Mouse (Mus musculus): ENCODE results near the gene Tubd1. TPM values are rescaled to one million over a fixed set of nuclear protein-coding genes. Genes with fewer than 3 reads are reported as not detected.

The Tubd1 gene
- polyA plus RNA-seq, 1 experiment = 4.0 TPM

GRCm38 (mm10) chr11:86594188-86594876 lies 49.5 kb downstream of the Tubd1 start:
- no peak for DNase-seq (ENCODE audit: low read depth, low spot score)
- WGBS = 53% methylated on average over 6 of the region's 6 CpGs

GRCm38 (mm10) chr11:86595366-86595765 lies 50.6 kb downstream of the Tubd1 start:
- WGBS = 89% methylated on average over 6 of the region's 6 CpGs
- DNase-seq (ENCODE audit: low read depth, low spot score) = no peak

GRCm38 (mm10) chr11:86596187-86596960 lies 51.6 kb downstream of the Tubd1 start:
- 40% methylated on average over 7 of the region's 7 CpGs for WGBS
- no peak for DNase-seq (ENCODE audit: low read depth, low spot score)

- 81% methylated on average over 3 of the region's 3 CpGs for WGBS
- no peak for DNase-seq (ENCODE audit: low read depth, low spot score)
These were observed 52.2 kb downstream of the Tubd1 start for GRCm38 (mm10) chr11:86596976-86597375.

GRCm38 (mm10) chr11:86598154-86598553 lies 53.4 kb downstream of the Tubd1 start:
- DNase-seq (ENCODE audit: low read depth, low spot score) = no peak
- 64% methylated on average over 5 of the region's 5 CpGs for WGBS

- WGBS = 62% methylated on average over 1 of the region's 1 CpGs
- no peak for DNase-seq (ENCODE audit: low read depth, low spot score)
These were observed 53.8 kb downstream of the Tubd1 start for GRCm38 (mm10) chr11:86598572-86598971.

GRCm38 (mm10) chr11:86599378-86600208 lies 54.8 kb downstream of the Tubd1 start:
- WGBS = 29% methylated on average over 4 of the region's 4 CpGs
- no peak for DNase-seq (ENCODE audit: low read depth, low spot score)

GRCm38 (mm10) chr11:86600209-86600557 lies 55.4 kb downstream of the Tubd1 start:
- DNase-seq (ENCODE audit: low read depth, low spot score) = no peak
- 48% methylated on average over 7 of the region's 7 CpGs for WGBS

- WGBS = 34% methylated on average over 3 of the region's 3 CpGs
- DNase-seq (ENCODE audit: low read depth, low spot score) = no peak
These were observed 57.3 kb downstream of the Tubd1 start for GRCm38 (mm10) chr11:86602116-86602515.

GRCm38 (mm10) chr11:86603719-86604118 lies 58.9 kb downstream of the Tubd1 start:
- 55% methylated on average over 1 of the region's 1 CpGs for WGBS
- DNase-seq (ENCODE audit: low read depth, low spot score) = no peak

GRCm38 (mm10) chr11:86604289-86604688 lies 59.5 kb downstream of the Tubd1 start:
- no peak for DNase-seq (ENCODE audit: low read depth, low spot score)
- 80% methylated on average over 3 of the region's 3 CpGs for WGBS

- WGBS = 14% methylated on average over 5 of the region's 5 CpGs
- DNase-seq (ENCODE audit: low read depth, low spot score) = no peak
These were observed 60.1 kb downstream of the Tubd1 start for GRCm38 (mm10) chr11:86604732-86605520.

- WGBS = 59% methylated on average over 2 of the region's 2 CpGs
- no peak for DNase-seq (ENCODE audit: low read depth, low spot score)
These were observed 62.0 kb downstream of the Tubd1 start for GRCm38 (mm10) chr11:86606621-86607339.

- DNase-seq (ENCODE audit: low read depth, low spot score) = no peak
- WGBS = 71% methylated on average over 2 of the region's 2 CpGs
These were observed 63.1 kb downstream of the Tubd1 start for GRCm38 (mm10) chr11:86607808-86608350.

GRCm38 (mm10) chr11:86610239-86610638 lies 65.4 kb downstream of the Tubd1 start:
- DNase-seq (ENCODE audit: low read depth, low spot score) = no peak
- WGBS = 77% methylated on average over 3 of the region's 3 CpGs

- WGBS = 95% methylated on average over 1 of the region's 1 CpGs
- no peak for DNase-seq (ENCODE audit: low read depth, low spot score)
These were observed 67.2 kb downstream of the Tubd1 start for GRCm38 (mm10) chr11:86611991-86612390.

GRCm38 (mm10) chr11:86614056-86614530 lies 69.3 kb downstream of the Tubd1 start:
- WGBS = 11% methylated on average over 2 of the region's 2 CpGs
- DNase-seq (ENCODE audit: low read depth, low spot score) = no peak

- no peak for DNase-seq (ENCODE audit: low read depth, low spot score)
- WGBS = 73% methylated on average over 5 of the region's 5 CpGs
These were observed 69.8 kb downstream of the Tubd1 start for GRCm38 (mm10) chr11:86614607-86615006.
